Mouse (Mus musculus) midbrain, embryonic 11.5 days (tissue): ENCODE results near the gene Pofut1. TPM values are rescaled to one million over a fixed set of nuclear protein-coding genes. Genes with fewer than 3 reads are reported as not detected.

Experiments
- ATAC-seq: fragments of 200-750 bp; cut with Nextera tagmentation; 2 replicates; pipeline ENCODE4 v1.8.0; 2017; ENCODE audit warnings: moderate TSS enrichment, moderate library complexity; ENCODE audit not compliant: low FRiP score
- DNase-seq: peaks from one replicate; pipeline ENCODE4 v3.0.0; 2015; ENCODE audit warnings: low spot score; ENCODE audit errors: missing footprints
- H3K27ac ChIP-seq: fragments of 300-500 bp; sonication (generic); 2 replicates; pipeline ENCODE4 v1.5.1; 2014; ENCODE audit warnings: low read depth, low read length
- H3K27me3 ChIP-seq: fragments of 300-500 bp; sonication (generic); 2 replicates; pipeline ENCODE4 v1.6.1; 2014; ENCODE audit warnings: mild to moderate bottlenecking, low read length, moderate library complexity, mixed read lengths; ENCODE audit not compliant: control insufficient read depth, insufficient read depth
- H3K36me3 ChIP-seq: fragments of 300-500 bp; sonication (generic); 2 replicates; pipeline ENCODE4 v1.6.1; 2014; ENCODE audit warnings: mild to moderate bottlenecking, low read length, moderate library complexity, mixed read lengths; ENCODE audit not compliant: control insufficient read depth, insufficient read depth
- H3K4me1 ChIP-seq: fragments of 300-500 bp; sonication (generic); 2 replicates; pipeline ENCODE4 v1.6.1; 2014; ENCODE audit warnings: low read length; ENCODE audit not compliant: control insufficient read depth, insufficient read depth
- H3K4me2 ChIP-seq: fragments of 300-500 bp; sonication (generic); 2 replicates; pipeline ENCODE4 v1.6.1; 2014; ENCODE audit warnings: mild to moderate bottlenecking, moderate library complexity
- H3K4me3 ChIP-seq: fragments of 300-500 bp; sonication (generic); 2 replicates; pipeline ENCODE4 v1.5.1; 2014; ENCODE audit warnings: low read depth, low read length
- H3K9ac ChIP-seq: fragments of 300-500 bp; sonication (generic); 2 replicates; pipeline ENCODE4 v1.6.1; 2014; ENCODE audit warnings: low read length
- H3K9me3 ChIP-seq: fragments of 300-500 bp; sonication (generic); 2 replicates; pipeline ENCODE4 v1.6.1; 2016; ENCODE audit warnings: low read length; ENCODE audit not compliant: control insufficient read depth
- WGBS: fragments of 180-500 bp; shearing (Covaris S2); extraction: QIAGEN DNeasy Blood & Tissue Kit; methylation state at CpG from one replicate; pipeline ENCODE4 v1.1.7; 2014; 5-methylcytosine and 5-hydroxymethylcytosine counted together
- polyA plus RNA-seq: library from polyadenylated mRNA; unstranded; fragments of >200 nt; fragmentation: Nextera tagmentation; extraction: Ambion mirVana; gene quantifications from 2 replicates; pipeline ENCODE4 v1.2.1, GENCODE M21; 2014

Gene Pofut1
- polyA plus RNA-seq, result 6.4 and 7.2 TPM in 2 replicates

DNA sequence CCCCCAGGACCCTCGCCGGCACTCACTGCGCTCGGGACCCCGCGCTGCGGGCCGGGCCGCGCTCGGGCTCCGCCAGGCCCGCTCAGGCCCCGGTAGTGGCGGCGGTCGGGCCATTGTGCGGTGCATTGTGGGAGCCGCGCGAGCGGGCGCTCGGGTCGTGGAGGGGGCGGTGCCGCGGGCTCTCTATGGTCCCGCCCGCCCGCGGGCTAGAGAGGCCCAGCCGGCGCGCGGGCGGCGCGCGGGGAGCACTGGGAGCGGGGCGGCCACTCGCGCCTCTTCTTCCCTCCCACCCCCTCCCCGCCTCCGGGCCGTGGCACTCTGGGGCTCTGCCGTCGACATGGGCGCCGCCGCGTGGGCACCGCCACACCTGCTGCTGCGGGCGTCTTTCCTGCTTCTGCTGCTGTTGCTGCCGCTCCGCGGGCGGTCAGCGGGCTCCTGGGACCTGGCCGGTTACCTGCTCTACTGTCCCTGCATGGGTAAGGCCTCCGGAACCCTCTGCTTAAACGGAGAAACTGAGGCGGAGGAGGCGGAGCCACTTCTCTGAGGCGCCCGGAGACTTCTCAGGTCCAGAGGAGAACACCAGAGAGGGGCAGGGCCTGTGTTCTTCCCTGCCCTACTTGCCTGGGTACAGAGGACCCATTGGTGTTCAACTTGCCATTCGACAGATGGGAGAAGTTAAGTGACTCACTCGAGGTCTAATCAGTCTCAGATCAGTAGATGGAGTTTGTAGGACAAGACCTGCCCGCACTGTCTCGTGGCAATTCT lies at the start of gene Pofut1, which contains the start of gene Plagl2:
Gene Pofut1, plus strand, starts transcription at position 284 of the 765 bp plus-strand sequence.
Gene Plagl2, minus strand, starts transcription at position 177 of the 765 bp plus-strand sequence.
- Histone ChIP-seq H3K4me1 (peaks cover 22% of the 10 kb centered on the region), H3K9me3 (no peaks in the 10 kb centered on the region), H3K36me3 (peaks cover 6% of the 10 kb centered on the region), H3K4me2 (peak within 1 kb of the TSS; percentile 95), H3K27me3 (no peaks in the 10 kb centered on the region), H3K9ac (peak within 1 kb of the TSS; percentile 99), H3K27ac (peak within 1 kb of the TSS; percentile 78), H3K4me3 (peak within 1 kb of the TSS; percentile 98)
- WGBS, result under 1% methylated on average over 57 of the region's 72 CpGs
- DNase-seq (peak; percentile 98), ATAC-seq (peak; percentile 99)

DNA sequence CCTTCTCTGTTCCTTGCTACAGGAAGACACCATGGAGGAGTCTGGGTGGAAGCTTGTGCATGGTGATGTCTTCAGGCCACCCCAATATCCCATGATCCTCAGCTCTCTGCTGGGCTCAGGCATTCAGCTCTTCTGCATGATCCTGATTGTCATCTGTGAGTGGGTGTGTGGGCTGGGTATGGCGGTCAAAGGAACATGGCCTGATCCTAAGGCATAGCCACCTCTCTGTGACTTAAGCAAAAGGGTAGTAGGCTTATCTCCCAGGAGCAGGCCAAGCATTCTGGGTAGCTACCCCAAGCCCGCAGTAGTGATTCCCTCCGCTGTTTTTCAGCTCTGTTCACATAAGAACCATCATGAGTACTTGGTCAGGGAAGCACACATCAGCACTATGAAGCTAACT lies 47.1 kb upstream of the Pofut1 start:
- H3K4me3 ChIP-seq, result no peak overlapping the region
- H3K9me3 ChIP-seq, result no peaks in the 10 kb centered on the region
- ATAC-seq (no peak), DNase-seq (no peak)
- H3K9ac ChIP-seq, result no peak overlapping the region
- H3K4me1 ChIP-seq, result no peaks in the 10 kb centered on the region
- H3K4me2 ChIP-seq, result no peak overlapping the region
- H3K36me3 ChIP-seq, result peaks cover 33% of the 10 kb centered on the region
- no peaks in the 10 kb centered on the region for H3K27me3 ChIP-seq
- H3K27ac ChIP-seq, result no peak overlapping the region
- 94% methylated on average over 3 of the region's 3 CpGs for WGBS

DNA sequence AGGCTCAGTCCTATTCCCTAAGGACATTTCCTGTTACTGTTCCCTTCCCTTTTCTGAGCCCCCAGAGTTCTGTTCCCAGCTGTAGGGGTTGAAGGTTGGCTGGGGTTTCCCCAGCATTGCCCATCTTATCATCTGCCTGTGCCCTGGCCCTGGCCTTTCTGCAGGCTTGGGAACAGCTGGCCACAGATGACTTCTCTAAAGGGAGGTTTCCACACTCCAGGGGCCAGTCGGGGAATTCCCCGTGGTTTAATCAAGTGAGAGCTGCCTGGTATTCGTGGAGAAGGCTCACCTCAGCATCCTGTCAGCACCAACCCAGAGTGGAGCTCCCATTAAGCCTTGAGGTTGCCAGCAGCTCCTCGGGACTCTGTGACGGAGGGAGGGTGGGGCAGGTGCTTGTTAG lies 42.8 kb upstream of the Pofut1 start:
- Histone ChIP-seq H3K9me3 (no peaks in the 10 kb centered on the region), H3K27ac (no peak overlapping the region), H3K4me2 (no peak overlapping the region), H3K9ac (no peak overlapping the region), H3K4me1 (peaks cover 3% of the 10 kb centered on the region; the same call in 1 of the 2 replicates), H3K27me3 (no peaks in the 10 kb centered on the region), H3K4me3 (no peak overlapping the region), H3K36me3 (peaks cover 21% of the 10 kb centered on the region; the same call in 1 of the 2 replicates)
- no peak for DNase-seq
- no peak for ATAC-seq
- WGBS, result 90% methylated on average over 5 of the region's 5 CpGs

- Histone ChIP-seq H3K9ac (no peak overlapping the region), H3K4me3 (no peak overlapping the region), H3K27me3 (no peaks in the 10 kb centered on the region), H3K27ac (no peak overlapping the region), H3K4me2 (no peak overlapping the region), H3K9me3 (no peaks in the 10 kb centered on the region), H3K36me3 (peaks cover 18% of the 10 kb centered on the region; the same call in 1 of the 2 replicates), H3K4me1 (peaks cover 3% of the 10 kb centered on the region; the same call in 1 of the 2 replicates)
- DNase-seq (no peak), ATAC-seq (no peak)
- 93% methylated on average over 2 of the region's 2 CpGs for WGBS
Measured at GRCm38 (mm10) chr2:153199114-153199513, 42.2 kb upstream of the Pofut1 start.

GRCm38 (mm10) chr2:153202766-153203165 lies 38.6 kb upstream of the Pofut1 start:
- Histone ChIP-seq H3K9me3 (no peaks in the 10 kb centered on the region), H3K27me3 (no peaks in the 10 kb centered on the region), H3K4me1 (peaks cover 3% of the 10 kb centered on the region; the same call in 1 of the 2 replicates), H3K4me3 (no peak overlapping the region), H3K36me3 (peaks cover 14% of the 10 kb centered on the region), H3K27ac (no peak overlapping the region), H3K9ac (no peak overlapping the region), H3K4me2 (no peak overlapping the region)
- DNase-seq (no peak), ATAC-seq (no peak)
- 58% methylated on average over 1 of the region's 1 CpGs for WGBS

- Histone ChIP-seq H3K4me1 (no peaks in the 10 kb centered on the region), H3K9me3 (no peaks in the 10 kb centered on the region), H3K9ac (no peak overlapping the region), H3K4me3 (no peak overlapping the region), H3K36me3 (peaks cover 22% of the 10 kb centered on the region), H3K27me3 (no peaks in the 10 kb centered on the region), H3K27ac (no peak overlapping the region), H3K4me2 (no peak overlapping the region)
- ATAC-seq, result no peak
- peak; percentile 44 for DNase-seq
- 100% methylated on average over 2 of the region's 2 CpGs for WGBS
Measured at GRCm38 (mm10) chr2:153208149-153208548, 33.2 kb upstream of the Pofut1 start.

DNA sequence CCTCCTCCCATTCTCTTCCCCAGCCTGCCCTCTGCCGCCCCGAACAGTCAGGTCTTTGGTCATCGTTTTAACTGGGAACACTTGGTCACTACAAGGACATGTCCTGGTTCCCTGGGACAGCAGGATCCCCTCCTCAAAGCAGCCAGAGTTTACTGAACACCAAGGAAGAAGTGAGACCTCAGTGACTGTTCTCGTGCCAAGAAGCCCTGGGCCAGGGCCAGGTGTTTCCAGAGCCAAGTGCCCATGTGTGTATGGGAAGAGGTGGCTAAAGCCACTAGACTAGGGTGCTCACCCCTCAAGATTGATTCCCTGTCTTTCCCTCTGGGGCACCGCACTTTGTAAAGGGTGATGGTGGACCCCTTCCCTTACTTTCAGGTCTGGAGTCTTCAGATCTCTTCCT lies 32.0 kb upstream of the Pofut1 start:
- DNase-seq, result no peak
- ATAC-seq, result no peak
- no peak overlapping the region for H3K9ac ChIP-seq
- no peak overlapping the region for H3K27ac ChIP-seq
- H3K36me3 ChIP-seq, result peaks cover 22% of the 10 kb centered on the region
- H3K4me1 ChIP-seq, result no peaks in the 10 kb centered on the region
- 96% methylated on average over 5 of the region's 5 CpGs for WGBS
- no peak overlapping the region for H3K4me3 ChIP-seq
- no peak overlapping the region for H3K4me2 ChIP-seq
- no peaks in the 10 kb centered on the region for H3K9me3 ChIP-seq
- H3K27me3 ChIP-seq, result no peaks in the 10 kb centered on the region

DNA sequence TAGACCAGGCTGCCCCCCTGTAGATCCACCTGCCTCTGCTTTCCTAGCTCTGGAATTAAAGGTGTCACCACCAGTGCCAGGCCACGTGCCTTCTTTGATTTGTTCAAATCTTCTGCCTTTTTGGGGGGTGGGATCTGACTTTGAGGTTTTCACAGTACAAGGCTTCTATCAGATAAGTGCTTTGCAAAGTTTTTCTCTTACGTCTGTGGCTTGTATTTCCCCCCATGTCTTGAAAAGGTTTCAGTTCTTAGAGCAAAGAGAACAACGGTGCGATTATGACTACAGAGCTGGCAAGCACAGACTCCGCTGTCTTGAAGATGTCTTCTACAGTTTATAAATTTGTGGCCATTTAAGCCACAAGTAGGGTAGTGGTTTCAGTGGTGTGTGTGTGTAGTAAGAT lies 29.9 kb upstream of the Pofut1 start:
- Histone ChIP-seq H3K9me3 (no peaks in the 10 kb centered on the region), H3K27ac (no peak overlapping the region), H3K4me3 (no peak overlapping the region), H3K4me2 (no peak overlapping the region), H3K4me1 (no peaks in the 10 kb centered on the region), H3K27me3 (no peaks in the 10 kb centered on the region), H3K9ac (no peak overlapping the region), H3K36me3 (peaks cover 15% of the 10 kb centered on the region)
- WGBS, result 94% methylated on average over 5 of the region's 5 CpGs
- no peak for ATAC-seq
- no peak for DNase-seq

- ATAC-seq (no peak), DNase-seq (no peak)
- Histone ChIP-seq H3K27ac (no peak overlapping the region), H3K9ac (no peak overlapping the region), H3K36me3 (peaks cover 9% of the 10 kb centered on the region; the same call in 1 of the 2 replicates), H3K4me1 (no peaks in the 10 kb centered on the region), H3K9me3 (no peaks in the 10 kb centered on the region), H3K4me2 (no peak overlapping the region), H3K4me3 (no peak overlapping the region), H3K27me3 (no peaks in the 10 kb centered on the region)
- 91% methylated on average over 4 of the region's 4 CpGs for WGBS
Measured at GRCm38 (mm10) chr2:153213351-153213750, 28.0 kb upstream of the Pofut1 start.
